Mouse (Mus musculus) lung, postnatal 25 days (tissue): Measurements from ENCODE around the gene Tapbp.

Experiments
- DNase-seq: peaks from one replicate; pipeline ENCODE4 v3.0.0; 2022; ENCODE audit warnings: low spot score

Gene Tapbp

GRCm38 (mm10) chr17:33965082-33965845 is 49.6 kb downstream of the Tapbp start:
- no peak for DNase-seq

- no peak for DNase-seq
These were observed 50.3 kb downstream of the Tapbp start for GRCm38 (mm10) chr17:33965846-33966550.

- DNase-seq: peak; percentile 84
These were observed 52.8 kb downstream of the Tapbp start for GRCm38 (mm10) chr17:33968489-33968888.

GRCm38 (mm10) chr17:33968927-33969326 is 53.2 kb downstream of the Tapbp start:
- peak; percentile 73 for DNase-seq

GRCm38 (mm10) chr17:33969394-33969793 is 53.7 kb downstream of the Tapbp start:
- DNase-seq: no peak

- no peak for DNase-seq
These were observed 57.0 kb downstream of the Tapbp start for GRCm38 (mm10) chr17:33972691-33973090.

GRCm38 (mm10) chr17:33973572-33973971 is 57.9 kb downstream of the Tapbp start:
- no peak for DNase-seq

GRCm38 (mm10) chr17:33977861-33978557 is 62.3 kb downstream of the Tapbp start:
- DNase-seq: no peak

GRCm38 (mm10) chr17:33978631-33979031 is 62.9 kb downstream of the Tapbp start:
- peak; percentile 93 for DNase-seq
